Mouse (Mus musculus): Measurements from ENCODE around the gene 5330417H12Rik. TPM values are rescaled to one million over a fixed set of nuclear protein-coding genes. Genes with fewer than 3 reads are reported as not detected.
A peak's percentile ranks its signal among the peaks of the same experiment; 100 is the strongest.

5330417H12Rik gene
- polyA plus RNA-seq, 1 experiment from 2014 or later = not detected

- WGBS = 3% methylated on average over 21 of the region's 24 CpGs
- H3K27me3 ChIP-seq (ENCODE audit: control insufficient read depth, insufficient read depth, low read length) = peaks cover 6% of the 10 kb centered on the region; the same call in 1 of the 2 replicates
- H3K27ac ChIP-seq (ENCODE audit: low read depth, low read length) = no peak within 1 kb of the TSS
- DNase-seq (ENCODE audit: low spot score) (peak; percentile 84), ATAC-seq (ENCODE audit: low FRiP score) (peak; percentile 98)
- no peaks in the 10 kb centered on the region for H3K36me3 ChIP-seq (ENCODE audit: control insufficient read depth, insufficient read depth, low read length)
- peak within 1 kb of the TSS; percentile 44 for H3K4me3 ChIP-seq (ENCODE audit: low read depth, low read length)
- peak within 1 kb of the TSS; percentile 65 for H3K4me2 ChIP-seq (replicated peaks; ENCODE audit: low read depth, low read length)
- H3K9ac ChIP-seq (ENCODE audit: low read depth, low read length) = peak within 1 kb of the TSS; percentile 8
- H3K9me3 ChIP-seq (ENCODE audit: control insufficient read depth, low read length) = no peaks in the 10 kb centered on the region
- no peaks in the 10 kb centered on the region for H3K4me1 ChIP-seq (replicated peaks; ENCODE audit: control insufficient read depth, insufficient read depth, low read length)
Observed at GRCm38 (mm10) chr7:107594857-107595402, 30.0 kb downstream of the 5330417H12Rik start, which contains the start of gene Ppfibp2. Gene Ppfibp2, plus strand, starts transcription at chr7:107595207.

- Histone ChIP-seq H3K4me1 (replicated peaks; ENCODE audit: control insufficient read depth, insufficient read depth, low read length) (no peaks in the 10 kb centered on the region), H3K4me3 (ENCODE audit: low read depth, low read length) (peak overlapping the region; percentile 44), H3K36me3 (ENCODE audit: control insufficient read depth, insufficient read depth, low read length) (no peaks in the 10 kb centered on the region), H3K27ac (ENCODE audit: low read depth, low read length) (no peak overlapping the region), H3K9me3 (ENCODE audit: control insufficient read depth, low read length) (no peaks in the 10 kb centered on the region), H3K9ac (ENCODE audit: low read depth, low read length) (peak overlapping the region; percentile 8; the same call in 1 of the 2 replicates), H3K4me2 (replicated peaks; ENCODE audit: low read depth, low read length) (peak overlapping the region; percentile 65), H3K27me3 (ENCODE audit: control insufficient read depth, insufficient read depth, low read length) (peaks cover 6% of the 10 kb centered on the region; the same call in 1 of the 2 replicates)
- peak; percentile 79 for ATAC-seq (ENCODE audit: low FRiP score)
- peak; percentile 65 for DNase-seq (ENCODE audit: low spot score)
- 3% methylated on average over 16 of the region's 16 CpGs for WGBS
Observed at GRCm38 (mm10) chr7:107594325-107594856, 30.6 kb downstream of the 5330417H12Rik start.

GRCm38 (mm10) chr7:107593904-107594303 is 31.1 kb downstream of the 5330417H12Rik start:
- no peak overlapping the region for H3K9ac ChIP-seq (ENCODE audit: low read depth, low read length)
- H3K4me3 ChIP-seq (ENCODE audit: low read depth, low read length) = no peak overlapping the region
- no peak for ATAC-seq (ENCODE audit: low FRiP score)
- H3K4me1 ChIP-seq (replicated peaks; ENCODE audit: control insufficient read depth, insufficient read depth, low read length) = no peaks in the 10 kb centered on the region
- no peaks in the 10 kb centered on the region for H3K36me3 ChIP-seq (ENCODE audit: control insufficient read depth, insufficient read depth, low read length)
- H3K9me3 ChIP-seq (ENCODE audit: control insufficient read depth, low read length) = no peaks in the 10 kb centered on the region
- 30% methylated on average over 7 of the region's 7 CpGs for WGBS
- peaks cover 6% of the 10 kb centered on the region; the same call in 1 of the 2 replicates for H3K27me3 ChIP-seq (ENCODE audit: control insufficient read depth, insufficient read depth, low read length)
- no peak overlapping the region; the same call in 1 of the 2 replicates for H3K4me2 ChIP-seq (replicated peaks; ENCODE audit: low read depth, low read length)
- no peak overlapping the region for H3K27ac ChIP-seq (ENCODE audit: low read depth, low read length)
- DNase-seq (ENCODE audit: low spot score) = no peak

GRCm38 (mm10) chr7:107592641-107593040 is 32.3 kb downstream of the 5330417H12Rik start:
- no peaks in the 10 kb centered on the region for H3K36me3 ChIP-seq (ENCODE audit: control insufficient read depth, insufficient read depth, low read length)
- no peak overlapping the region for H3K4me3 ChIP-seq (ENCODE audit: low read depth, low read length)
- peaks cover 6% of the 10 kb centered on the region; the same call in 1 of the 2 replicates for H3K27me3 ChIP-seq (ENCODE audit: control insufficient read depth, insufficient read depth, low read length)
- no peak overlapping the region for H3K27ac ChIP-seq (ENCODE audit: low read depth, low read length)
- 59% methylated on average over 2 of the region's 2 CpGs for WGBS
- no peak overlapping the region for H3K4me2 ChIP-seq (replicated peaks; ENCODE audit: low read depth, low read length)
- DNase-seq (ENCODE audit: low spot score) (no peak), ATAC-seq (ENCODE audit: low FRiP score) (no peak)
- H3K9me3 ChIP-seq (ENCODE audit: control insufficient read depth, low read length) = no peaks in the 10 kb centered on the region
- H3K9ac ChIP-seq (ENCODE audit: low read depth, low read length) = no peak overlapping the region
- no peaks in the 10 kb centered on the region for H3K4me1 ChIP-seq (replicated peaks; ENCODE audit: control insufficient read depth, insufficient read depth, low read length)

- Histone ChIP-seq H3K4me3 (ENCODE audit: low read depth, low read length) (no peak overlapping the region), H3K4me1 (replicated peaks; ENCODE audit: control insufficient read depth, insufficient read depth, low read length) (no peaks in the 10 kb centered on the region), H3K4me2 (replicated peaks; ENCODE audit: low read depth, low read length) (no peak overlapping the region), H3K9me3 (ENCODE audit: control insufficient read depth, low read length) (no peaks in the 10 kb centered on the region), H3K36me3 (ENCODE audit: control insufficient read depth, insufficient read depth, low read length) (no peaks in the 10 kb centered on the region), H3K27me3 (ENCODE audit: control insufficient read depth, insufficient read depth, low read length) (no peaks in the 10 kb centered on the region), H3K9ac (ENCODE audit: low read depth, low read length) (no peak overlapping the region), H3K27ac (ENCODE audit: low read depth, low read length) (no peak overlapping the region)
- WGBS = 82% methylated on average over 3 of the region's 3 CpGs
- no peak for ATAC-seq (ENCODE audit: low FRiP score)
- DNase-seq (ENCODE audit: low spot score) = no peak
Observed at GRCm38 (mm10) chr7:107574276-107574675, 50.7 kb downstream of the 5330417H12Rik start.

Other genes with a start within 250 kb of the 5330417H12Rik start
- 10.7 and 11.4 TPM in 2 replicates for gene Olfml1, start 57.7 kb downstream of the 5330417H12Rik start, polyA plus RNA-seq (2014; fragmentation: Nextera tagmentation; extraction: Ambion mirVana)
- gene Ppfibp2, start 30.0 kb downstream of the 5330417H12Rik start, polyA plus RNA-seq (2014; fragmentation: Nextera tagmentation; extraction: Ambion mirVana) = 5.0 and 5.1 TPM in 2 replicates
- gene Cyb5r2, start 132.9 kb upstream of the 5330417H12Rik start, polyA plus RNA-seq (2014; fragmentation: Nextera tagmentation; extraction: Ambion mirVana) = 0.14 and 0.24 TPM in 2 replicates
- not detected in 2 replicates for gene Ovch2, start 176.0 kb upstream of the 5330417H12Rik start, polyA plus RNA-seq (2014; fragmentation: Nextera tagmentation; extraction: Ambion mirVana)
- gene Olfr467, start 187.1 kb upstream of the 5330417H12Rik start, polyA plus RNA-seq (2014; fragmentation: Nextera tagmentation; extraction: Ambion mirVana) = not detected in 2 replicates
- gene Olfr469, start 200.4 kb upstream of the 5330417H12Rik start, polyA plus RNA-seq (2014; fragmentation: Nextera tagmentation; extraction: Ambion mirVana) = not detected in 2 replicates
- not detected in 2 replicates for gene Olfr470, start 222.3 kb upstream of the 5330417H12Rik start, polyA plus RNA-seq (2014; fragmentation: Nextera tagmentation; extraction: Ambion mirVana)